Mouse (Mus musculus): ENCODE data around the gene Snapc1. TPM values are rescaled to one million over a fixed set of nuclear protein-coding genes. Genes with fewer than 3 reads are reported as not detected.

The Snapc1 gene
- polyA plus RNA-seq, 1 experiment from 2014 or later: 12.6 TPM

DNA sequence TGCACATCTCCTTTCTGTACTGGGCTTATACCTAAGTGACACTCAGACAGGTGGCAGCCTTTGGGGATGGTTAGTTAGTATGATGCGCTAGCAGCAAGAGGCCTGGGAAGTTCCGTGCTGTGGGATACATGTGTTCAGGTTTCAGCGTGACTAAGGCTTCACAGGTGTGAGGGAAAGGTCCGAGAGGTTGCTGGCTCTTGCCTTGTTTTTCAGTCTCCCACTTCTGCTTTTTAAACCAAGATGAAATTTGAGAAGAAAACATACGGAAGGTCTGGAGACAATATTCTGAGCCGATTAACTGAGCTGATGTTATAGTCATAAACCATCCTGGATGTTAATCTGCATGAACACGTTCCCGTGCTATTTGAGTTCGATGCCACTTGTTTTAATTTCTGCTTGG lies 38.2 kb downstream of the Snapc1 start:
- DNase-seq (ENCODE audit: low spot score) (no peak), ATAC-seq (replicated peaks; ENCODE audit: low FRiP score, low read depth) (no peak)
- TF ChIP-seq CTCF (IDR thresholded peaks at IDR 0.05; ENCODE audit: low read depth): no peak
- WGBS: 84% methylated on average over 9 of the region's 9 CpGs
- H3K27me3 ChIP-seq (ENCODE audit: insufficient read depth, low read length): peaks cover 4% of the 10 kb centered on the region; the same call in 1 of the 2 replicates
- no peak overlapping the region for H3K4me2 ChIP-seq (ENCODE audit: low read length)
- H3K4me3 ChIP-seq (replicated peaks; ENCODE audit: low read depth, low read length): no peak overlapping the region
- H3K27ac ChIP-seq: no peak overlapping the region
- no peak overlapping the region for H3K9ac ChIP-seq (ENCODE audit: low read depth, low read length)
- no peaks in the 10 kb centered on the region for H3K9me3 ChIP-seq (replicated peaks; ENCODE audit: low read length)
- no peaks in the 10 kb centered on the region for H3K36me3 ChIP-seq (ENCODE audit: insufficient read depth, low read length)
- 0 out of 2 replicates have a peak, but pooled peaks cover 6% of the 10 kb centered on the region for H3K4me1 ChIP-seq (replicated peaks; ENCODE audit: insufficient read depth, low read length)

DNA sequence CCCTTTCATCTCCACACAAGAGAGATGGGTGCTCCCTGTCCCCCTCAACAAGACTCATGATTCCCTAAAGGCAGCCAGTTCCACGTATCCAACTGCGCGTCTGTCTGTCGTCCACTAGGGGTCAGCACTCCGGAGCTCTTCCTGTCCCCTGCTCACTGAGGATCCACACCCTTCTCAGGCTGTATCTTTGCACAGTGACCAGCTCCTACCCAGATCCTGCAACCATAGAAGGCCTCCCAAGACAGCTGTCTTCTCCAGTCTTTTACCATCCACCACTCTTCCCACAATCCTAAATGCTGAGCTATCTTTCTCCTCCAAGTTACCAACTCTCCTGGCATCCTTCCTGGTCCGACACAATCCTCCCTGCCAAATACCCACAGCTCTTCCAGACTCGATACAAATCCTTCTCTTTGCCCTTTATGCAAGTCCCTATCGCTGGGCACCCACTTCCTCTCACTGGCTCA lies 45.2 kb downstream of the Snapc1 start:
- H3K27ac ChIP-seq: no peak overlapping the region
- no peak overlapping the region for H3K9ac ChIP-seq (ENCODE audit: low read depth, low read length)
- H3K4me3 ChIP-seq (replicated peaks; ENCODE audit: low read depth, low read length): no peak overlapping the region
- no peaks in the 10 kb centered on the region for H3K4me1 ChIP-seq (replicated peaks; ENCODE audit: insufficient read depth, low read length)
- TF ChIP-seq CTCF (IDR thresholded peaks at IDR 0.05; ENCODE audit: low read depth): peak; percentile 82
- no peak overlapping the region for H3K4me2 ChIP-seq (ENCODE audit: low read length)
- no peaks in the 10 kb centered on the region for H3K27me3 ChIP-seq (ENCODE audit: insufficient read depth, low read length)
- DNase-seq (ENCODE audit: low spot score) (peak; percentile 77), ATAC-seq (replicated peaks; ENCODE audit: low FRiP score, low read depth) (no peak)
- H3K9me3 ChIP-seq (replicated peaks; ENCODE audit: low read length): no peaks in the 10 kb centered on the region
- no peaks in the 10 kb centered on the region for H3K36me3 ChIP-seq (ENCODE audit: insufficient read depth, low read length)
- WGBS: 23% methylated on average over 8 of the region's 8 CpGs

DNA sequence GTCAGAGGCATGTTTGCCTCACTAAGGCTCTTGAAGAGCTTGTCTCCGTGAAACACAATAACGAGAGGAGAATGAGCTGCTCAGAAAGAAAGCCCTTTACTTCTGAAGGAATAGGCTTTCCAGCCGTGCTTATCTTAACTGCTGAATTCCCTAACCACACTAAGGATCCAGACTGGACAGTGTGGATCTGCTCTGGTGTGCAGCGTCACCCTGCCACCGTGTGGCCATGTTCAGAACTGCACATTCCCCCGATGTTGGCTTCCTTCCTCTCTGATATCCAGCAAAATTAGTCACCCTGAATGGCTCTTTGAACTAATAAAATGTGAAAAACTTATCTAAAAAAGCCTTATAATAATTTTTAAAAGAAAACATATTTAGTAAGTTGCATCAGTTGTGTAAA lies 49.5 kb downstream of the Snapc1 start:
- peak; percentile 86 for DNase-seq (ENCODE audit: low spot score)
- no peaks in the 10 kb centered on the region for H3K9me3 ChIP-seq (replicated peaks; ENCODE audit: low read length)
- 0 out of 2 replicates have a peak, but pooled peaks have one; percentile 33 for ATAC-seq (replicated peaks; ENCODE audit: low FRiP score, low read depth)
- H3K36me3 ChIP-seq (ENCODE audit: insufficient read depth, low read length): no peaks in the 10 kb centered on the region
- WGBS: 2% methylated on average over 6 of the region's 6 CpGs
- peak overlapping the region; percentile 39; the same call in 1 of the 2 replicates for H3K4me2 ChIP-seq (ENCODE audit: low read length)
- H3K4me3 ChIP-seq (replicated peaks; ENCODE audit: low read depth, low read length): no peak overlapping the region
- H3K4me1 ChIP-seq (replicated peaks; ENCODE audit: insufficient read depth, low read length): no peaks in the 10 kb centered on the region
- H3K27me3 ChIP-seq (ENCODE audit: insufficient read depth, low read length): no peaks in the 10 kb centered on the region
- peak; percentile 96 for TF ChIP-seq CTCF (IDR thresholded peaks at IDR 0.05; ENCODE audit: low read depth)
- no peak overlapping the region for H3K27ac ChIP-seq
- H3K9ac ChIP-seq (ENCODE audit: low read depth, low read length): no peak overlapping the region

DNA sequence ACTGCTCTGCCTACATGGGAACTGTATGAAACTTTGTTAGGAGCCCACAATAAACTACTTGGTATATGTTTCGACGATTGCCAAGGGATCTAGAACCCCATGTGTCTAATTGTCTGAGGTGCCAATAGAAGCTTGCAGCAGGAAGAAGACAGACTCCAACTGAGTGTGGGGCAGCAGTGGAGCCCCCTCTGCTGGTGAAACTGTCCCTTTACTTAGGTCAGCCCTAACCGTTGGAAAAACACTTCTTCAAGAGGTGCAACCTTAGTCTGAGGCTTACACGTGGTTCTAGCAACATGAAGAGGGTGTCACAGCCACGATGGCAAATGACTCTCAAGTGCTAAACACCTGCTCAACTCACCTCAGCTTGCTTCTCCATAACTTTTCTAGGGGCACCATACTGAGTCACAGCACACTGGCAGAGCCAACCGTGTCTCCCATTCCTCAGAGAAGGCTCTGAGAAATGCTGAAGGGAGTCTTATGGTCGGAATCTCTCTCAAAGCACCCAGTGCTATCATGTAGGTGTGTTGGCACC lies 50.5 kb downstream of the Snapc1 start:
- Histone ChIP-seq H3K27me3 (ENCODE audit: insufficient read depth, low read length) (no peaks in the 10 kb centered on the region), H3K4me2 (ENCODE audit: low read length) (no peak overlapping the region), H3K9ac (ENCODE audit: low read depth, low read length) (no peak overlapping the region), H3K9me3 (replicated peaks; ENCODE audit: low read length) (no peaks in the 10 kb centered on the region), H3K27ac (no peak overlapping the region), H3K4me3 (replicated peaks; ENCODE audit: low read depth, low read length) (no peak overlapping the region), H3K4me1 (replicated peaks; ENCODE audit: insufficient read depth, low read length) (no peaks in the 10 kb centered on the region), H3K36me3 (ENCODE audit: insufficient read depth, low read length) (no peaks in the 10 kb centered on the region)
- TF ChIP-seq CTCF (IDR thresholded peaks at IDR 0.05; ENCODE audit: low read depth): peak; percentile 64
- 56% methylated on average over 7 of the region's 7 CpGs for WGBS
- no peak for ATAC-seq (replicated peaks; ENCODE audit: low FRiP score, low read depth)
- DNase-seq (ENCODE audit: low spot score): no peak

DNA sequence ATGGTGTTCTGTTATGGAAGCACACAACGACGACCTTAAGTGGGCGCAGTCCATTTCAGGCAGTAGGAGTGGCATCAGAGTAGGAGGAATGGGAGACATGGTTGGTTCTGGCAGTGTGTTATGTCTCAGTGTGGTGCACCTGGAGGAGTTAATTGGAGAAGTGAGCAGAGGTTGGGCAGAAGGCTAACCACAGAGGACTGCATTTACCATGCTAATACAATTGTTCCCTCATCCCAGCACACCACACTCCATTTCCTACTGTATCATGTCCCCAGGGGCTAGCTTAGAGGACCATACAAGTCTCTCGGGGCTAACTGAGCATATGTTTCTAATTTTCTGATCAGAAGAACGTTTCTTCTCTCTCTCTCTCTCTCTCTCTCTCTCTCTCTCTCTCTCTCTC lies 51.2 kb downstream of the Snapc1 start:
- Histone ChIP-seq H3K4me3 (replicated peaks; ENCODE audit: low read depth, low read length) (no peak overlapping the region), H3K27me3 (ENCODE audit: insufficient read depth, low read length) (no peaks in the 10 kb centered on the region), H3K27ac (no peak overlapping the region), H3K4me2 (ENCODE audit: low read length) (no peak overlapping the region), H3K9ac (ENCODE audit: low read depth, low read length) (no peak overlapping the region), H3K36me3 (ENCODE audit: insufficient read depth, low read length) (no peaks in the 10 kb centered on the region), H3K4me1 (replicated peaks; ENCODE audit: insufficient read depth, low read length) (no peaks in the 10 kb centered on the region), H3K9me3 (replicated peaks; ENCODE audit: low read length) (no peaks in the 10 kb centered on the region)
- WGBS: 79% methylated on average over 5 of the region's 5 CpGs
- DNase-seq (ENCODE audit: low spot score) (no peak), ATAC-seq (replicated peaks; ENCODE audit: low FRiP score, low read depth) (no peak)
- TF ChIP-seq CTCF (IDR thresholded peaks at IDR 0.05; ENCODE audit: low read depth): no peak

DNA sequence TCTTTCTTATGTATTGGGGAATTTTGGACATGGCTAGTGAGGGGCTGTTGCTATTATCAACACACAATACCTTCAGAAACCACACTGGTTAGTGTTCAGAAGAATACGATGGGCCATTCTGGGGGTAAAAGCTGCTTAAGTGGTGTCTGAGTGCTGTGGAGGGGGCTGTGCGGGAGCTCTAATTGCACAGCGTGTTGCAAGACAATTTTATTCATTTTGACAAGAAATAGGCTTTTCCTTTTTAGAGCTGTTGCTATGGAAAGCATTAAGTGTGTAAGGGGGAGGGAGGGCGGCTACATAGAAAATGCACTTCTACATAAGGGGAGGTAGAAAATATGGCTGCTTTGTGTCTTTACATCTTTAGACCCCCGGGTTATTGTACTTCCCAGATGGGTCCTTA lies 59.0 kb downstream of the Snapc1 start:
- no peak for DNase-seq (ENCODE audit: low spot score)

DNA sequence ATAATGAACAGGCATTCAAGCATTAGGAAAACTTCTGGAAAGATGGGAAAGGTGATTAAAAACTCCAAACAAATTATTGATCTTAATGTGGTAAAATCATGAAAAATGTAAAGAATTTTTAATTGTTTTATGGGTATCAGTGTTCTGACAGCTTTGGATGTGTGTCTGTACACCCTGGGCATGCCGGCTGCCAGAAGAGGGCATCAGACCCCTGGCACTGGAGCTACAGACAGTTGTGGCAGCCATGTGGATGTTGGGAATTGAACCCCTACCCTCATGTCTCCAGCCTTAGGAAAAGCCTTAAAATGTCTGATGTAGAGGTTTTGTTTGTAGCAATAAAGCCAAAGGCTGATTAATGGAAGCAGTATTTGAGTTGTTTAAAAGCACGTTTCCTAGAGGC lies 60.6 kb downstream of the Snapc1 start:
- Histone ChIP-seq H3K4me3 (replicated peaks; ENCODE audit: low read depth, low read length) (no peak overlapping the region), H3K27me3 (ENCODE audit: insufficient read depth, low read length) (no peaks in the 10 kb centered on the region), H3K4me1 (replicated peaks; ENCODE audit: insufficient read depth, low read length) (no peaks in the 10 kb centered on the region), H3K36me3 (ENCODE audit: insufficient read depth, low read length) (no peaks in the 10 kb centered on the region), H3K4me2 (ENCODE audit: low read length) (no peak overlapping the region), H3K9ac (ENCODE audit: low read depth, low read length) (no peak overlapping the region), H3K9me3 (replicated peaks; ENCODE audit: low read length) (no peaks in the 10 kb centered on the region), H3K27ac (no peak overlapping the region)
- peak; percentile 27; the same call in 1 of the 2 replicates for TF ChIP-seq CTCF (IDR thresholded peaks at IDR 0.05; ENCODE audit: low read depth)
- ATAC-seq (replicated peaks; ENCODE audit: low FRiP score, low read depth) (no peak), DNase-seq (ENCODE audit: low spot score) (no peak)
- WGBS: 84% methylated on average over 2 of the region's 2 CpGs

More for the DNA sequence above, 59.0 kb downstream of the Snapc1 start:
- Histone ChIP-seq H3K27ac (no peak overlapping the region), H3K4me1 (replicated peaks; ENCODE audit: insufficient read depth, low read length) (no peaks in the 10 kb centered on the region), H3K36me3 (ENCODE audit: insufficient read depth, low read length) (no peaks in the 10 kb centered on the region), H3K9me3 (replicated peaks; ENCODE audit: low read length) (no peaks in the 10 kb centered on the region), H3K4me3 (replicated peaks; ENCODE audit: low read depth, low read length) (no peak overlapping the region), H3K9ac (ENCODE audit: low read depth, low read length) (no peak overlapping the region), H3K27me3 (ENCODE audit: insufficient read depth, low read length) (no peaks in the 10 kb centered on the region), H3K4me2 (ENCODE audit: low read length) (no peak overlapping the region)
- TF ChIP-seq CTCF (IDR thresholded peaks at IDR 0.05; ENCODE audit: low read depth): no peak
- ATAC-seq (replicated peaks; ENCODE audit: low FRiP score, low read depth): no peak
- WGBS: 82% methylated on average over 5 of the region's 5 CpGs

Other genes with a start within 250 kb of the Snapc1 start
- gene Hif1a, start 63.1 kb upstream of the Snapc1 start, polyA plus RNA-seq (2015; fragmentation: Nextera tagmentation; extraction: Ambion mirVana): 74.9 and 75.1 TPM in 2 replicates
- 8.1 and 8.5 TPM in 2 replicates for gene Gm49321, start 26.8 kb upstream of the Snapc1 start, polyA plus RNA-seq (2015; fragmentation: Nextera tagmentation; extraction: Ambion mirVana)
- 0.36 and 0.67 TPM in 2 replicates for gene Syt16, start 33.2 kb downstream of the Snapc1 start, polyA plus RNA-seq (2015; fragmentation: Nextera tagmentation; extraction: Ambion mirVana)

All from kidney, postnatal 0 days (tissue).